Mouse (Mus musculus) thymus, postnatal 14 days (tissue): Measurements from ENCODE around the gene Slc16a11.
"Not testable (repeated sequence)": the region's sequence is repeated elsewhere in the genome, so short reads cannot be mapped to it uniquely, and the experiment has no call there.

Source experiments
- DNase-seq: peaks from one replicate; pipeline ENCODE4 v3.0.0; 2021

The Slc16a11 gene

DNA sequence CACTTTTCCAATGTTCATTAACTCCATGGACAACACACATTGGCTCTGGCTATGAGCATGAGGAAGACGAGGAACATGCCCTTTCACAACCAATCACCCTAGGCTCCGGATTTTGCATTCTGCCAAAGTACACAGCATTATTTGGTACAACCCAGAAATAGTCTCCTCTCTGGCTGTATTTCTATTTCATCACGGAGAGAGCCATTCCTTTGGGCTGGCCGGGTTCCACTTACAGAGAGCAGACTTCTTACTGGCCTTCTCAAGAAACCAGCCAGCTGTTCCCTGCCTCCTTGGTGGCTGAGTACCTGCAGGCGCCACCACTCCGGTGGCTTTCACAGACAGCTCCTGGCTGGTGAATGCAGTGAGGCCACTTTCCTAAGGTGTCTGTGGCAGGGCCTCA lies at the start of gene Slc16a11:
Gene Slc16a11, plus strand, starts transcription at position 330 of the 400 bp plus-strand sequence.
- DNase-seq: no peak

- DNase-seq: no peak
Observed at GRCm38 (mm10) chr11:70165972-70166921, 46.3 kb upstream of the Slc16a11 start.

DNA sequence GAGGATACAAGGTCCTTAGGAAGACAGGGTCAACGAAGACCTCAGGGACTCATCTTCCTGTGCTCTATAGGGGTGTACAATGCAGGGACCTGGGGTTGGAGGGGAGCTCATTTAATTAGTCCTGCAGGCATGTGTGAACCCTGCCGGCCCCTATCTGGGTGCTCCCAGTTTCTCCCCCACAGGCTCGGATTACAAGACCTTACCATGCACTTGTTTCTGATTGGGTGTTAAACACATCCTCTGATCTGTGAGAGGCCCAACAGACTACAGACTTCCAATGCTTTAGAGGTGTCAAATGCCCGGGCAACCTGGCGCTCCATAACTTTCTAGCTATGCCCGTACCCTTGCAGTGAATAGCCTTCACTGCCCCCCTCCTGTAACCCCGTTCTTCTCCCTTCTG lies 44.4 kb upstream of the Slc16a11 start:
- DNase-seq: no peak

DNA sequence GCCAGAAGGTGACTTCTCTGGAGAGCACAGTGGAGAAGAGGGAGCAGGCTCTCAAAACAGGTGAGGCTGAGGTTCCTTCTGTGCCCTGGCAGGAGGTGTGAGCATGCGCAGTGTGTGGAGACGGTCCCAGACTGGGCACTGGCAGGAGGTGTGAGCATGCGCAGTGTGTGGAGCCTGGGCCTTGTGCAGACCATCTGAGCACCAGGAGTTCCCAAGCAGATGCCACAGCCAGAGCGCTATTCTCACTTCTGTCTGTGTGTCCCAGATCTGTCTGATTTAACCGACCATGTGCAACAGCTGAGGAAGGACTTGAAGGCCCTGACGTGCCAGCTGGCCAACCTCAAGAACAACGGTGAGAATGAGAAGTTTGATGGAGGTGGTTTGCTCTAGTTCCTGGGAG lies 43.1 kb upstream of the Slc16a11 start:
- DNase-seq: not testable (repeated sequence)

DNA sequence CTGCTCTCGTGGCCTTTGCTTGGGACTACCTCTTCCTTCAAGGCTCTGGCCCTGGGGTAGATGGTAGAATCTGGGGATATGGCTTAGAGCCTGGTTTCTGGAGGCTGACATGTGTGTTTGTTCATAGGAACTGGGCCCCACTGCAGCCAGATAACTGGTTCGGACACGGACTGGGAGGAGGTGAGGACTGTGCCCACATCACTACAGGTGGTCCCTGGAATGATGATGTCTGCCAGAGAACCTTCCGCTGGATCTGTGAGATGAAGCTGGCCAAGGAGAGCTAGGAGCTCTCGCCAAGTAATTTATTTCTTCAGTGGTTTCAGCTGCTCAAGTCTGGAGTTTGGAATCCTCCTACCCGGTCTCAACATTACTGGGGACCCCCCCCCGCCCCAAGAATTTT lies 42.3 kb upstream of the Slc16a11 start:
- DNase-seq: no peak

GRCm38 (mm10) chr11:70171181-70171580 lies 41.4 kb upstream of the Slc16a11 start:
- no peak for DNase-seq

GRCm38 (mm10) chr11:70171847-70172246 lies 40.7 kb upstream of the Slc16a11 start:
- peak; percentile 62 for DNase-seq

DNA sequence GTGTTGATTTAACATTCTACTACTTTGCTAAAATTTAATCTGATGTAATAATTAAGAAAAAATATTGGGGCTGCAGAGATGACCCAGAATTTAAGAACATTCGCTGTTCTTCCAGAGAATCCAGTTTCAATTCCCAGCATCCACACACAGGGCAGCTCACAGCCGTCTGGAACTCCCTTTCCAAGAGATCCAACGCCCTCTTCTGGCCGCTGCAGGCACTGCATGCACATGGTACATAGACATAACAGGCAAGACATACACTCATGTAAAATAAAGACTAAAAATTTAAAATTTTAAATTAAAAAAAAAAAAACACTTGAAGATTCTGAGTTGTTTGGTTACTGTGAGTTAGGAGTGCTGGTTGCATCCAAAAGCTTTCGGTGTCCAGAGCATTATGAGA lies 40.3 kb upstream of the Slc16a11 start:
- DNase-seq: peak; percentile 17

GRCm38 (mm10) chr11:70174491-70174890 lies 38.1 kb upstream of the Slc16a11 start:
- DNase-seq: no peak

- peak; percentile 34 for DNase-seq
Observed at GRCm38 (mm10) chr11:70177647-70178046, 34.9 kb upstream of the Slc16a11 start.

DNA sequence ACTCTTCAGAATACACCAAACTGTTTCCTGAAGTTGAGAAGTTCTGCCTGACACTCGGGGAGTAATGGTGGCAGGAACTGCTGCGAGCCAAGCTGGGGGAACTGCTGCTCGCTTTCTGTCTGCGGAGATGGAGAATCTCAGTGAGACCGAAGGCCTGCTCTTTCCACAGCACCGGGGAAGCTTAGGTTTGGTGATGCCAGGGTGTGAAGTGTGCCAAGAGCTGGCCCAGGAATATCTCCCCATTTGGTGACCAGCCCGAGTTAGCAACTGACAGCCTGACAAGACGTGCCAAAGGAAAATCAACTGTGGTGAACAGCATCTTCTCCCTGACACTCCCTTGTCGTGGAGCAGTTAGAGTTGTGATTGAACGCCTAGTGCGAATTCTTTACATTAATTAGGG lies 34.2 kb upstream of the Slc16a11 start:
- DNase-seq: no peak

- no peak for DNase-seq
Observed at GRCm38 (mm10) chr11:70178756-70179155, 33.8 kb upstream of the Slc16a11 start.

GRCm38 (mm10) chr11:70179401-70179800 lies 33.2 kb upstream of the Slc16a11 start:
- DNase-seq: peak; percentile 11

DNA sequence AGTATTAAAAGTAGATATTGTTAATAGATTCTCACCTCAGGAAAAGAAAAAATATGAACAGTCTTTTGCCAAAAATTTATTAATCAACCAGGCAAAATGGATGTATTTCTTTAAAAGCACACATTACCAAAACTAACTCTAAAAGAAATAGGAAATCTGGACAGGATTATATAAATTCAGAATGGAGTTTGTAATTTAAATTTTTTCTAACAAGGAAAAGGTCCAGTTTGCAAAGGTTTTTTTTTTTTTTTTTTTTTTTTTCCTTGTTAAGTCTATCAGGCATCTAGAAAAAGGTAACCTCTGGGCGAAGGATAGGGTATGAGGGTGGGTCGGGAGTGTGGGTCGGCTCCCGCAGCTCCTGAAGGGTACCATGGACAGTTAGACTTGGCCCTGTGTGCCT lies 32.1 kb upstream of the Slc16a11 start:
- no peak for DNase-seq

- DNase-seq: no peak
Observed at GRCm38 (mm10) chr11:70185120-70185519, 27.4 kb upstream of the Slc16a11 start.

- DNase-seq: no peak
Observed at GRCm38 (mm10) chr11:70189319-70190134, 23.0 kb upstream of the Slc16a11 start.

- no peak for DNase-seq
Observed at GRCm38 (mm10) chr11:70191188-70191587, 21.4 kb upstream of the Slc16a11 start.

DNA sequence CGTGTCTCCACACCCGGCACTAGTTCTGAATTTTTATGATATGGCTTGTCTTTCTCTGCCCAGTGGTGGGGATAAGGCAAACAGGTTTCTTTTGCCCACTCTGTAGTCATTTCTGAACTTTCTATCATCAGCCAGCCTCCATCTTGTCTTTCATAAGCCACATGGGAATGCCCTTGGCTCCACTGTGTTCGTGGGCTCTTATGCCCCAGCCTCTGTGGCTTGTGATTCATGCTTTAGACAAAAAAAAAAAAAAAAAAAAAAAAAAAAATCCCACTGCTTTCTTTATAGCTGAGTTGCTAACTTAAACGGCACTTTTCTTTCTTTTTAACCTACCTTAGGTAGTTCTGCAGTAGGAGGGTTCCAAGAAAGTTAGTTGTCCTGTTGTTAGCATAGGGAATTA lies 20.4 kb upstream of the Slc16a11 start:
- no peak for DNase-seq

- no peak for DNase-seq
Observed at GRCm38 (mm10) chr11:70193354-70194285, 18.9 kb upstream of the Slc16a11 start.

DNA sequence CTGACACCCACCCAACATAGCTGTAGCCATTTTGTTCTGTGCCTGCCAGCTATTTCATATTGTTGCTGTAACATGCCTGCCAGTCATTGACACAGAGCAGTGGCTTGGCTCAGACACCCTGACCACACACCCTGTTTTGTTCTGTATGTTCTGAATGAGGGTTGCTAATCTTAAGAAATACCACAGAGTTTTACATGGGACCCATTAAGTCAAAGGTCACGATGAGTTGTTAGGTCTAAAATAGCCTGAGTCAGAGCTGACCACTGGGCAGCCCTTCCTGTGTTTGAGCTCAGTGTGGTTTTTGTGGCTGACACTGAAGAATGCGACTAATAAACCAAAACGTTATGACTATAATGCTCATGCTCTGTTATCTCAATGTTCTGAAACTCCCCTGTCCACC lies 14.2 kb upstream of the Slc16a11 start:
- no peak for DNase-seq

GRCm38 (mm10) chr11:70199107-70199506 lies 13.4 kb upstream of the Slc16a11 start:
- DNase-seq: no peak

GRCm38 (mm10) chr11:70200036-70200608 lies 12.4 kb upstream of the Slc16a11 start:
- DNase-seq: no peak
